Mouse (Mus musculus) B cell, adult 62 days (primary cell): ENCODE measurements around the gene Rgs19. TPM values are rescaled to one million over a fixed set of nuclear protein-coding genes. Genes with fewer than 3 reads are reported as not detected.

Experiments used
- total RNA-seq: library from RNA; stranded (reverse); gene quantifications from 4 replicates; pipeline ENCODE4 v1.2.4, GENCODE M21; 2023

The Rgs19 gene
- 147 to 159 TPM (median 155 TPM) in 4 replicates for total RNA-seq

DNA sequence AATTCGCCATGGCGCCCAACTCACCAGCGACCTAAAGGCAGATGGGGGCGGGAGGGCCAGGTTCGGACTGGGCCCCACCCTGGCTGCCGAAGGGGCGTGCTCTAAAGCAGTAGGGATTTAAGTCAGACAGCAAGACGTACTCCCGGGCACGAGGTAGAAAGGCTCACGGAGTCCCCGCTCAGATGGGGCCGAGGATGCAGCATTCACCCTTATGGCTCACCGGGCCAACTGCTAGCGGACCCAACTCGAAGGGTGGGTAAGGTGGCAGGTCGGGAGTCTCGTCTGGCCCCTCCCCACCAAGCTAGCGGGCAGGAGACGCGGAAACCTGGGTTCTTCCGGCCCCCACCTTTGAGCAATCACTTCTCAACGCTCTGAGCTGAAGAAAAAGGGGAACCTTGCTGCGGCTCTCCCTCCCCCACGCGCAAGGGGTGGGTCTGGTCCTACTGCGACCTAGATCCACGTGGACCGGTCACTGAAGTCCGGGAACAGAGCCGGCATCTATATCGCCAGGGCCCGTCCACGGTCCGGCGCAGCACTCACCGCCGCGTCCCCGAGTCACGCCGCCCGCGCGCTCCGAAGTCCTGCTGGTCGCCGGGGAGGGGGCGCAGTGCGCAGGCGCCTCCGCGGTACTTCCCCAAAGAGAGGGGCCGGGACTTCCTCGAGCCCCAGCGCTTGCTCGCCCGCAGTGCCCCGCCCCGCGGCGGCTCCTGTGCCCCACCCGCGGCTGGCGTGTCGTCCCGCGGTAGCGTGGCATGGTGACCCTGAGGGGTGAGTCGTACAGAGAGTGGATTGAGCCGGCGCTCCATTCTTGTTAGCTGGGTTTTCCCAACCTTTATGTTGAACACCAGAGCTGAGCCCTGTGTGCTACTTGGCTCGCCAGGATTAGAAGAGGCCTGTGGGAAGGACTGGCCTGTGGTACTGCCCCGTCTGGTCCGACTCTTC is at the start of gene Rgs19:
TSS of gene Rgs19 (minus strand) at position 639 of the 942 bp plus-strand sequence.

DNA sequence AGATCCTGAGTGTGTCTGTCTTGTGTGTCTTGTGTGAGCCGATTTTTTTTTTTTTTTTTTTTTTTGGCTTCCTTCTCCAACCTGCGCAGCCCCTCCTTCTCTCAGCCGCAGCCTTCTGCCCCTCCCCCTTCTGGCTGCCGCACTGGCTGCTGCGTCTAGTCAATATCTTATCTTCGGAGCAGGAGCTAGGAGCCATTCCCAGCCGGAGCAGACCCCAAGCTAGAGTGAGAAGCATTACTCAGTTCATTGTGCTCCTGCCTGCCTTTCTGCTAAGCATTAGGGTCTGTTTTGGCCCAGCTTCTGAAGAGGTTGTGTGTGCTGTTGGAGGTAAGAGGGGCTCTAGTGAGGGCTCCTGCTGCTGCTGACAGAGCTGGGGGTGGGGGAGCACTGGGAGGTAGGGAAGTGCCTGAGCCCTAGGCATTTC is 21.1 kb upstream of the Rgs19 start, which contains the start of gene Oprl1:
TSS of gene Oprl1 (plus strand) at position 114 of the 424 bp plus-strand sequence.

DNA sequence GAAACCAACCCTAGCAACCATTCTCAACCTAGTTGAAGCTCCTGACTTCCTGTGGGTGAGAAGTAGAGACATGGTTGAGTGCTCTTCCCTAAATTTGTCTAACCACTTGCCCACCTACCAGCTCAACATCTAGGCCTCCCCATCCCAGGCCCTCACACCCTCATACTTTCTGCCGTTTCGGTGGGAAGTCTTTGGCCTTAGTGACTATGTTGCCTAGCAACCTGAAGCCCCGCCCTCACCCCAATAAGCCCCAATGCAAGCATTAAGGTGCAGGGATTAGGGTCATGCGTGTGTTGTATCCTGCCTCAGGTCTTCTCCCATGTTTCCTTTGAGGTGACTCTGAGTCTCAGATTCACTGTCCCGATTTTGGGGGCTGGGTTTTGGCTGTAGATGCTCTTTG is 4.5 kb upstream of the Rgs19 start, which contains the start of gene Lkaaear1:
TSS of gene Lkaaear1 (minus strand) at position 202 of the 400 bp plus-strand sequence.

DNA sequence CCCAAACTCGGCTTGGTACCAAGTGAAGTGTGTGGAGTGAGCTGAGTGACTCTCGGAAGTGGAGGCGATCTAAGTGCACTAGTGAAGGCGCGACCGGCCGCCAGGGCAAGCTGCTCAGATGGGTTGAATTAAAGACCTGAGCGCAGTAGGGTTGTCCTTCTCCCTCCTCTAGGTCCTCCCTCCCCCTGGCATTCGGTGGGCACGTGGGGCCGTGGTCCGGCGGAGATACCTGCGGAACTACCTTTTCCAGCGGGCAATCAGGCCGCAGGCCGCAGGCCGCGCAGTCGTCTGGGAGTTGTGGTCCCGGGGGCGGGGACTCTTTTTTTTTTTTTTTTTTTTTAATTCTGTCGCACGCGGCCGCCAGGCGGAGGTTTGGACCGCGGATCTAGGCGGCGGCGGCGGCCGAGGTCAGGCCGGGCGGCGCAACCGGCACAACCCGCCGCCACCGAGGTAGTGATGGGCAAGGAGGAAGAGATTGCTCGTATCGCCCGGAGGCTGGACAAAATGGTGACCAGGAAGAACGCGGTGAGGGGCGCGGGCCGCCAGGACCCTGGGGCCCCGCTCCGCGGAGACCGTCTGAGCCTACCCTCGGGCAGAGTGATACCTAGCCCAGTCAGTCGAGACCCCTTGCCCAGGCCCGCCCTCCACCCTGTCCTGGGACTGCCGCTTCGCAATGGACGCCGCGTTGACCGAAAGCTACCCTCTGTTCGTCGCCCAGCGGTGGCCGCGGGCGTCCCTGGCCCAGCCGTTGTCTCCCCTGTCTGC is 13.6 kb downstream of the Rgs19 start, which contains the start of gene Tcea2:
TSS of gene Tcea2 (plus strand) at position 360 of the 765 bp plus-strand sequence.

DNA sequence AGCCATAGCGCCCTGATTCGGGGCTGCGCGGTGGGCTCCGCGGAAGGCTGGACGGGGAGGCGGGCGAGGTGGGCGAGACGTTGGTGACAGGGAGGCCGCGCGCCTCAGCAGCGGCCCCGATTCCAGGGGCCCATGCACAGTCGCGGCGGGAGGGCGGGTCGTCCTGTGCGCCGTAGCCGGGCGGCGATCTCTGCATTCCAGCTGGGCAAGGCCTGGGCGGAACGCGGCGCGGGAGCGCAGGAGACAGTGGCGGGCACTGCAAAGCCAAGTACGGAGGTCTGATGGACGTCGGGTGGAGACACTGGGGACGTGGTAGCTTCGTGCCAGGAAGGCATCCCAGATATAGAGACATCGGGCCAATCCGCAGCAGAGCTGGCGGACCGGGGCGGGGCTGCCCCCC is 22.5 kb downstream of the Rgs19 start, which contains the start of gene Sox18:
TSS of gene Sox18 (minus strand) at position 315 of the 400 bp plus-strand sequence.

DNA sequence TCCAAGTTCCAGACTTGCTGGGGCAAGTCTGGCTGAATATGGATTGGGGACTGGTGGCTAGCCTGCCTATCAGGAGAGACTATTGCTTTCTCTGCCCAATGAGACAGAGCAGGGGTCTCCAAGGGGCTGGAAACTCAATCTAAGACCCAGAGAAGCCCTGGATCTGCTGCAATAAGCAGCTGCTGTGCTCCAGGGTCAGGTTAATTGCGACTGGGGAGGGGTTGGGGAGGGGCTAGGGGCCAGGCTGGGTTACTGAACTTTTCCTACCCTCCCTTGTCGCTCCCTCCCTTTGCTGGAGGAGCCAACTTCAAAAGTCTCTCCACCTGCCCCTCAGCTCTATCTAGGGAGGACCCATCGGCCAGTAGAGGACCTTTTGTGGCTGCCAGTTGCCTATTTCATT is 37.0 kb downstream of the Rgs19 start, which contains the start of gene Gm29797:
TSS of gene Gm29797 (plus strand) at position 301 of the 400 bp plus-strand sequence.

Other genes starting within 250 kb of the Rgs19 start
- 0.78 to 2.7 TPM (median 0.97 TPM) in 4 replicates for gene Zbtb46, start 234.6 kb downstream of the Rgs19 start, total RNA-seq
- 0.54 TPM in 1 of 4 replicates, not detected in the others for gene Abhd16b, start 200.8 kb downstream of the Rgs19 start, total RNA-seq
- 76.1 to 88.7 TPM (median 83.7 TPM) in 4 replicates for gene Tpd52l2, start 196.8 kb downstream of the Rgs19 start, total RNA-seq
- 114 to 126 TPM (median 121 TPM) in 4 replicates for gene Dnajc5, start 173.5 kb downstream of the Rgs19 start, total RNA-seq
- 154 to 176 TPM (median 155 TPM) in 4 replicates for gene Uckl1, start 109.1 kb downstream of the Rgs19 start, total RNA-seq
- gene Prpf6, start 102.1 kb downstream of the Rgs19 start, total RNA-seq = 57.2 to 63.1 TPM (median 59.7 TPM) in 4 replicates
- gene Zfp512b, start 101.2 kb downstream of the Rgs19 start, total RNA-seq = 43.7 to 53.6 TPM (median 48.1 TPM) in 4 replicates
- 11.7 to 13.1 TPM (median 13.0 TPM) in 4 replicates for gene Samd10, start 94.8 kb downstream of the Rgs19 start, total RNA-seq
- not detected in 4 replicates for gene Gm29797, start 36.9 kb downstream of the Rgs19 start, total RNA-seq
- not detected in 4 replicates for gene Sox18, start 22.3 kb downstream of the Rgs19 start, total RNA-seq
- gene Tcea2, start 13.7 kb downstream of the Rgs19 start, total RNA-seq = 23.0 to 25.8 TPM (median 23.3 TPM) in 4 replicates
- gene Lkaaear1, start 4.5 kb upstream of the Rgs19 start, total RNA-seq = not detected in 4 replicates
- gene Oprl1, start 21.0 kb upstream of the Rgs19 start, total RNA-seq = 0.42 to 1.0 TPM (median 0.80 TPM) in 4 replicates
- not detected in 4 replicates for gene Myt1, start 69.4 kb upstream of the Rgs19 start, total RNA-seq
- 40.4 to 49.8 TPM (median 44.9 TPM) in 4 replicates for gene Pcmtd2, start 143.9 kb upstream of the Rgs19 start, total RNA-seq
- gene Polr3k, start 170.4 kb upstream of the Rgs19 start, total RNA-seq = 9.0 to 16.8 TPM (median 10.7 TPM) in 4 replicates